Mouse (Mus musculus): ENCODE results near the gene Flt3. TPM values are rescaled to one million over a fixed set of nuclear protein-coding genes. Genes with fewer than 3 reads are reported as not detected.

Flt3 gene
- polyA plus RNA-seq (2012; rRNA removed), result 24.8 and 25.3 TPM in 2 replicates

DNA sequence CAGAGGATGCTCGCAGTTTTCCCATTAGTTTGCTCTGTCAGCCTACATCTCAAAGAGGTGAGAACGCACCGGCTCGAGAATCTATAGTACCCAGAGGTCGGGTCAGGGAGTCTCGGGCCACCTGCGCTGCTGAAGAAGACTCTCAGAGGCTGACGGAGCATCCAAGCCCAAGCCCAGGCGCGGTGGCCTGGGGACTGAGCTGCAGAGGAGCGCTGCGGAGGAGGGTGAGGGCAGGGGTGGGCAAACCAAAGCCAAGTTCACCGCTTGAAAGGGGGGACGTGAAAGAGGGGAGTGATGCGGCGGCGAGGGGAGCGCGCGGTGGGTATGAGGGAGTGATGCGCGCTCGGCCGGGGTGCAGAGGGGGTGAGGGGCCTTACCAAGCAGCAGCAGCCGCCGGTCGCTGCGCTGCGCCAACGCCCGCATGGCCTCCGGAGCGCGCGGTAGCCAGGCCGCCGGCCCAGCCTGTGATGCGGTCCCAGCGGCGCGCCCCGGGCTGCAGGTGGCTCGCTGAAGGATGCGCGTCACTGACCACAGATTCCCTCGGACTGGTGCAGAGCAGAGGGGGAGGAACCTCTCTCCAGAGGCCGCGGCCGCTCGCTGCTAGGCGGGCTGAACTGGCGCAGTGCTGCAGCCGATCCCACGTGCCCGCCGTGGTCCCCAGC, at the start of gene Flt3:
Flt3 (minus strand) TSS at position 647 of the 662 bp plus-strand sequence.
- Histone ChIP-seq H3K4me3 (replicated peaks; ENCODE audit: insufficient read depth, low read depth, low read length) (peak within 1 kb of the TSS; percentile 43), H3K27ac (ENCODE audit: insufficient read depth, low read length) (peak within 1 kb of the TSS; percentile 5; the same call in 1 of the 2 replicates), H3K27me3 (ENCODE audit: control insufficient read depth, insufficient read depth, low read length) (no peaks in the 10 kb centered on the region), H3K4me1 (ENCODE audit: control insufficient read depth, insufficient read depth, low read length) (no peaks in the 10 kb centered on the region)
- no peak for TF ChIP-seq CTCF (IDR thresholded peaks at IDR 0.05; ENCODE audit: borderline replicate concordance, insufficient read depth, low read depth, low read length)
- TF ChIP-seq POLR2A (IDR thresholded peaks at IDR 0.05; ENCODE audit: borderline replicate concordance, insufficient read depth, low read length), result 0 out of 2 replicates have a peak, but pooled peaks have one; percentile 41
- 3% methylated on average over 49 of the region's 56 CpGs for WGBS
- peak; percentile 75 to 78 for DNase-seq

DNA sequence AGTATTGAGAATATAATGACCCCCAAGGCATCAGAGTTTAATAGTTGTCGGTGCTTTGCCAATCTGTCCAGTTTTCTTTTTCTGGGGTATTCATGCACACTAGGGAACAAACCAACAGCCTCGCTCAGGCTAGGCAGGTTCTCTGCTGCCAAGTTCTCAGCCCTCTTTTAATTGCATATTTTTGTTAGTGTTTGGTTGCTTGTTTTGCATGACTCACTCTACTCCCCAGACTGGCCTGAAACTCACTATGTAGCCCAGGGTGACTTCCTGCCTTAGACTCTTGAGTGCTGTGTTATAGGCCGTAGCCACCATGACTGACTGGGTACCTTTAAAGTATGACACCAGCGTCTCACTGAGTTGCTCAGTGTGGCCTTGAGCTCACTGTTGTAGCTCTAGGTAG, 48.6 kb upstream of the Flt3 start:
- H3K4me1 ChIP-seq (ENCODE audit: control insufficient read depth, insufficient read depth, low read length), result peaks cover 22% of the 10 kb centered on the region
- no peak for TF ChIP-seq CTCF (IDR thresholded peaks at IDR 0.05; ENCODE audit: borderline replicate concordance, insufficient read depth, low read depth, low read length)
- no peak for TF ChIP-seq POLR2A (IDR thresholded peaks at IDR 0.05; ENCODE audit: borderline replicate concordance, insufficient read depth, low read length)
- DNase-seq, result peak in 1 of 2 experiments; percentile 67
- peak overlapping the region; percentile 74; the same call in 1 of the 2 replicates for H3K27ac ChIP-seq (ENCODE audit: insufficient read depth, low read length)
- 9% methylated on average over 4 of the region's 4 CpGs for WGBS
- H3K4me3 ChIP-seq (replicated peaks; ENCODE audit: insufficient read depth, low read depth, low read length), result no peak overlapping the region
- no peaks in the 10 kb centered on the region for H3K27me3 ChIP-seq (ENCODE audit: control insufficient read depth, insufficient read depth, low read length)

DNA sequence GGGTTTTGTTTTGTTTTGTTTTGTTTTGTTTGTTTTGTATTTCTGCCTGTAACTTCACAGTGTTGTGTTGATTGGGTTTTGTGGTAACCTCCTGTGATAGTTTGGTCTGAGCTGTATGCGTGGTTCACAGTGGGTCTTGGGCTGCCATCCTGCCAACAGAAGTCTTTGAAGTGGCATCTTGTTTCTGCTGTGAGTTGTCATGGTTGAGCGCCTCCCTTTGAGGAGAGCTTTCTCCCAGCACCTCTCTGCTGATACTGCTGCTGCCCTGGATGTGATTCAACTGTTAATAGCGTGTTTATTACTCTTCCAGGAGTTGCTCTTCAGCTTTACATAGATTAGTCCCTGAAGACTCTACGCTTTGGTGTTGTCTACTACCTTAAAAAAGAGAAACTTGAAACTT, 48.2 kb upstream of the Flt3 start:
- no peak for DNase-seq
- Histone ChIP-seq H3K27me3 (ENCODE audit: control insufficient read depth, insufficient read depth, low read length) (no peaks in the 10 kb centered on the region), H3K4me3 (replicated peaks; ENCODE audit: insufficient read depth, low read depth, low read length) (no peak overlapping the region), H3K4me1 (ENCODE audit: control insufficient read depth, insufficient read depth, low read length) (peaks cover 22% of the 10 kb centered on the region), H3K27ac (ENCODE audit: insufficient read depth, low read length) (peak overlapping the region; percentile 59)
- no peak for TF ChIP-seq POLR2A (IDR thresholded peaks at IDR 0.05; ENCODE audit: borderline replicate concordance, insufficient read depth, low read length)
- no peak for TF ChIP-seq CTCF (IDR thresholded peaks at IDR 0.05; ENCODE audit: borderline replicate concordance, insufficient read depth, low read depth, low read length)
- 16% methylated on average over 4 of the region's 4 CpGs for WGBS

DNA sequence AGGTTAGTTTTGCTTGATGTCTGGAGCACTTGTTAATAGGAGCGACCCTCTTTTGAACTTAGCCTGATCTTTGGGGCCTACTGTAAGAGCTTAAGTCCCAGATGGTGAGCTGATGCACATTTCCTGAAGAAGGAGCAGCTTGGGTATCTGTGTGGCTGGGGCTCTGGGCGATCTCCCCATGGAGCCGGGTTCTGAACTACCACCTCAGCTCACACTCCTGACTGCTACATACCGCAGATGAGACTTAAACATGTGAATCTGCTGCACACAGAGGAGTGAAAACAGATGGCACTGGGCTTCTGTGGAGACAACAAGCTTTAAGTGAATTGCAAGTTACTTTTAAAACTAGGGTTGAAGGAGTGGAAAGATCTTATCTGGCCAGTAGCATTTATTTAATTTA, 45.0 kb upstream of the Flt3 start:
- Histone ChIP-seq H3K4me3 (replicated peaks; ENCODE audit: insufficient read depth, low read depth, low read length) (no peak overlapping the region), H3K27me3 (ENCODE audit: control insufficient read depth, insufficient read depth, low read length) (no peaks in the 10 kb centered on the region), H3K4me1 (ENCODE audit: control insufficient read depth, insufficient read depth, low read length) (peaks cover 30% of the 10 kb centered on the region), H3K27ac (ENCODE audit: insufficient read depth, low read length) (no peak overlapping the region)
- no peak for DNase-seq
- WGBS, result 31% methylated on average over 4 of the region's 4 CpGs
- TF ChIP-seq POLR2A (IDR thresholded peaks at IDR 0.05; ENCODE audit: borderline replicate concordance, insufficient read depth, low read length) (no peak), CTCF (IDR thresholded peaks at IDR 0.05; ENCODE audit: borderline replicate concordance, insufficient read depth, low read depth, low read length) (no peak)

DNA sequence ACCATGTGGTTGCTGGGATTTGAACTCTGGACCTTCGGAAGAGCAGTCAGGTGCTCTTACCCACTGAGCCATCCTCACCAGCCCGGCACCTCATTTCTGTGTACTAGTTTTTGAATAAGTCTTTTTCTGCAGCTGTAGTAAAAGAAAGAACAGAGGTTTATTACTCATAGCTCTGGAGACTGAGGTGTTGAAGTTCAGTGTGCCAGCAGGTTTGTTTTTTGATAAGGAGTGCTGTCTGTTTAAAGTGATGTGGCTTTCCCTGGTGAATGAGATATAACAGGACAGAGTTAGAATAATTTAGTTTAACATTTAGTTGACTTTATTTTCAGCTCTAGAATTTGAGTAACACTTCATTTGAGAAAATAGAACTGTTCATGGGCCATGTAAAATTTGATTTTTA, 44.5 kb upstream of the Flt3 start:
- peaks cover 33% of the 10 kb centered on the region for H3K4me1 ChIP-seq (ENCODE audit: control insufficient read depth, insufficient read depth, low read length)
- H3K27me3 ChIP-seq (ENCODE audit: control insufficient read depth, insufficient read depth, low read length), result no peaks in the 10 kb centered on the region
- H3K27ac ChIP-seq (ENCODE audit: insufficient read depth, low read length), result no peak overlapping the region
- no peak for DNase-seq
- no peak overlapping the region for H3K4me3 ChIP-seq (replicated peaks; ENCODE audit: insufficient read depth, low read depth, low read length)
- TF ChIP-seq POLR2A (IDR thresholded peaks at IDR 0.05; ENCODE audit: borderline replicate concordance, insufficient read depth, low read length), result no peak
- no peak for TF ChIP-seq CTCF (IDR thresholded peaks at IDR 0.05; ENCODE audit: borderline replicate concordance, insufficient read depth, low read depth, low read length)
- 88% methylated on average over 2 of the region's 2 CpGs for WGBS

DNA sequence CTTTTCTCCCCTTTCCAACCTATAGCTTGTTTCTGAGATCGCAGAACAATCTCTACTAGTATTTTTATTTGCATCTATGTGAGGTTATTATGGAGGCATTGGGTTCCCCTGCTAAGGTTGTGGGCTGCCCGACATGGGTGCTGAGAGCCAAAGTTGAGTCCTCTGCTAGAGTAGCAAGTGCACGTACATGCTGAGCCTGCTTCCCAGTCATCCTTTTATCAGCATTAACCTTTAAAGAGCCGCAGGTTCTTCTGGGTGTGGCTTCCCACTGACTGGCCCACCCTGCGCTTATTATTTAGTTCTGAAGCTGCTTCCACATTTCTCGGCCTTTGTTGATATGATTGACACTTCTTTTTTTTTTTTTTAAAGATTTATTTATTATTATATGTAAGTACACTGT, 44.0 kb upstream of the Flt3 start:
- 68% methylated on average over 6 of the region's 6 CpGs for WGBS
- Histone ChIP-seq H3K4me3 (replicated peaks; ENCODE audit: insufficient read depth, low read depth, low read length) (no peak overlapping the region), H3K27ac (ENCODE audit: insufficient read depth, low read length) (no peak overlapping the region), H3K27me3 (ENCODE audit: control insufficient read depth, insufficient read depth, low read length) (no peaks in the 10 kb centered on the region), H3K4me1 (ENCODE audit: control insufficient read depth, insufficient read depth, low read length) (peaks cover 31% of the 10 kb centered on the region)
- TF ChIP-seq POLR2A (IDR thresholded peaks at IDR 0.05; ENCODE audit: borderline replicate concordance, insufficient read depth, low read length), result no peak
- TF ChIP-seq CTCF (IDR thresholded peaks at IDR 0.05; ENCODE audit: borderline replicate concordance, insufficient read depth, low read depth, low read length), result no peak
- DNase-seq, result peak in 1 of 2 experiments; percentile 9

DNA sequence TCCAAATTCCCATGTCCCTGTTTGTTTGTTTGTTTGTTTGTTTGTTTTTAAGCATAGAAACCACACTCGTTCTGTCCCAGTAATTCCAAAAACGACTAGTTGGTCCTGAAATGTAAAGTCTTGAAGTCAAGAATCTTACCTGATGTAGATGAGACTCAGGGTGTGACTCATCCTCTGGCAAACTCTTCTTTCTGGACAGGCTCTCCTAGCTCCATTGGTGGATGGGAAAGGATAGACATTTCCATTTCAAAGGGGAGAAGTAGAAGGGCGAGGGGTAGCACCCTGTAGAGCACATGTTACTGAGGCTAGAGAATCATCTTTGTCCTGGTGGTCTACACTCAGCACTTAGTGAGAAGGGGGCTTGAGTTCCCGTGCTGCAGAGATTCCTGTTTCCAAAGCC, 42.5 kb upstream of the Flt3 start:
- Histone ChIP-seq H3K4me1 (ENCODE audit: control insufficient read depth, insufficient read depth, low read length) (peaks cover 26% of the 10 kb centered on the region), H3K4me3 (replicated peaks; ENCODE audit: insufficient read depth, low read depth, low read length) (no peak overlapping the region), H3K27ac (ENCODE audit: insufficient read depth, low read length) (no peak overlapping the region), H3K27me3 (ENCODE audit: control insufficient read depth, insufficient read depth, low read length) (no peaks in the 10 kb centered on the region)
- TF ChIP-seq CTCF (IDR thresholded peaks at IDR 0.05; ENCODE audit: borderline replicate concordance, insufficient read depth, low read depth, low read length) (no peak), POLR2A (IDR thresholded peaks at IDR 0.05; ENCODE audit: borderline replicate concordance, insufficient read depth, low read length) (no peak)
- 33% methylated on average over 4 of the region's 4 CpGs for WGBS
- peak; percentile 15 to 51 for DNase-seq

DNA sequence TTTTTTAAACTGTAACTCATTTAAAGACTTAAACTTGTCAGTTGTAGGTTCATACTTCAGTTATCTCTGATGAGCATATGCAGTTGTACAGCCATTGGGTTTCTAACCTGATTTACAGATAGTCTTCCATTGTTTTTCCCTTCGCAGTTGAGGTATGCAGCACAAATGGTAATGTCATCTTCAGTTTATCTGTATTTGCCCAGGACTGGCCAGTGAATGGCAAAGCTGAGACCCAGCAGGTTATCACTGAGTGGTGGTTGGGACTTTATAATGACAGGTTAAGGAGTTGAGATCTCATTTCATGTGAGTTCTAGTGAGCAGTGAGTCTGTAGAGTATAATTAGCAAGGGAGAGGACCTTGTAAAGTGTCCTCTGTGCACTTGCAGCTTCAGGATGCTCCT, 41.7 kb upstream of the Flt3 start:
- WGBS, result 73% methylated on average over 1 of the region's 1 CpGs
- TF ChIP-seq CTCF (IDR thresholded peaks at IDR 0.05; ENCODE audit: borderline replicate concordance, insufficient read depth, low read depth, low read length), result no peak
- no peak for TF ChIP-seq POLR2A (IDR thresholded peaks at IDR 0.05; ENCODE audit: borderline replicate concordance, insufficient read depth, low read length)
- H3K27ac ChIP-seq (ENCODE audit: insufficient read depth, low read length), result no peak overlapping the region
- H3K27me3 ChIP-seq (ENCODE audit: control insufficient read depth, insufficient read depth, low read length), result no peaks in the 10 kb centered on the region
- no peak for DNase-seq
- H3K4me1 ChIP-seq (ENCODE audit: control insufficient read depth, insufficient read depth, low read length), result peaks cover 27% of the 10 kb centered on the region
- H3K4me3 ChIP-seq (replicated peaks; ENCODE audit: insufficient read depth, low read depth, low read length), result no peak overlapping the region

Measured in cerebellum, adult 2 months (tissue).